Mouse (Mus musculus) C2C12 (cell line): ENCODE measurements around the gene Rph3al. TPM values are rescaled to one million over a fixed set of nuclear protein-coding genes. Genes with fewer than 3 reads are reported as not detected.
A peak's percentile ranks its signal among the peaks of the same experiment; 100 is the strongest.

Experiments used
- H3K27me3 ChIP-seq: one replicate; pipeline ENCODE4 v1.6.1; 2011; ENCODE audit not compliant: control insufficient read depth, insufficient read depth, insufficient read length
- H3K36me3 ChIP-seq: one replicate; pipeline ENCODE4 v1.6.1; 2011; ENCODE audit not compliant: control insufficient read depth, insufficient read depth
- H3K4me3 ChIP-seq: one replicate; pipeline ENCODE4 v1.5.1; 2011; ENCODE audit warnings: mild to moderate bottlenecking, control low read depth; ENCODE audit not compliant: poor library complexity, insufficient read depth, severe bottlenecking
- H3K79me2 ChIP-seq: one replicate; pipeline ENCODE4 v1.6.1; 2011; ENCODE audit not compliant: control insufficient read depth, insufficient read depth
- H3K79me3 ChIP-seq: one replicate; pipeline ENCODE4 v1.6.1; 2011; ENCODE audit warnings: low read depth, control low read depth
- H3ac ChIP-seq: one replicate; pipeline ENCODE3; 2011; ENCODE audit warnings: low read depth; ENCODE audit not compliant: control insufficient read depth, insufficient read length
- CEBPB ChIP-seq: IDR thresholded peaks from one replicate; pipeline ENCODE4 v1.6.1; 2011; ENCODE audit warnings: low read depth, mild to moderate bottlenecking, control low read depth, moderate library complexity
- CTCF ChIP-seq: IDR thresholded peaks from one replicate; pipeline ENCODE4 v1.5.1; 2011; ENCODE audit not compliant: control insufficient read depth, insufficient read depth, insufficient read length
- FOSL1 ChIP-seq: IDR thresholded peaks from one replicate; pipeline ENCODE4 v1.8.0; 2011; ENCODE audit warnings: mild to moderate bottlenecking, low read length; ENCODE audit not compliant: poor library complexity, insufficient read depth, severe bottlenecking
- MAX ChIP-seq: IDR thresholded peaks from one replicate; pipeline ENCODE4 v1.6.1; 2011; ENCODE audit warnings: mild to moderate bottlenecking, control low read depth
- MYOD1 ChIP-seq: IDR thresholded peaks from one replicate; pipeline ENCODE4 v1.6.1; 2011; ENCODE audit warnings: low read depth; ENCODE audit not compliant: control insufficient read depth, insufficient read length
- MYOG ChIP-seq: IDR thresholded peaks from one replicate; pipeline ENCODE4 v1.6.1; 2011; ENCODE audit not compliant: control insufficient read depth, insufficient read length; ENCODE audit errors: extremely low read depth
- USF1 ChIP-seq: IDR thresholded peaks from one replicate; pipeline ENCODE4 v1.6.1; 2011; ENCODE audit warnings: low read depth, mild to moderate bottlenecking, control low read depth, moderate library complexity
- polyA plus RNA-seq: library from polyadenylated mRNA; unstranded; fragments of >200 nt; fragmentation: generic; extraction: Trizol; gene quantifications from one replicate; pipeline ENCODE4 v1.2.1, GENCODE M21; 2012; ENCODE audit warnings: missing spikeins

Gene Rph3al
- polyA plus RNA-seq, 1 experiment = 0.11 TPM

- Histone ChIP-seq H3K79me2 (no peaks in the 10 kb centered on the region), H3K79me3 (no peaks in the 10 kb centered on the region), H3K27me3 (peaks cover 21% of the 10 kb centered on the region), H3K36me3 (no peaks in the 10 kb centered on the region), H3K4me3 (no peak overlapping the region), H3ac (no peak overlapping the region)
- TF ChIP-seq CTCF (no peak), FOSL1 (no peak), MYOD1 (no peak), MYOG (no peak), MAX (no peak), USF1 (no peak), CEBPB (no peak)
These were observed 80.4 kb downstream of the Rph3al start for GRCm38 (mm10) chr11:75857781-75858180.

DNA sequence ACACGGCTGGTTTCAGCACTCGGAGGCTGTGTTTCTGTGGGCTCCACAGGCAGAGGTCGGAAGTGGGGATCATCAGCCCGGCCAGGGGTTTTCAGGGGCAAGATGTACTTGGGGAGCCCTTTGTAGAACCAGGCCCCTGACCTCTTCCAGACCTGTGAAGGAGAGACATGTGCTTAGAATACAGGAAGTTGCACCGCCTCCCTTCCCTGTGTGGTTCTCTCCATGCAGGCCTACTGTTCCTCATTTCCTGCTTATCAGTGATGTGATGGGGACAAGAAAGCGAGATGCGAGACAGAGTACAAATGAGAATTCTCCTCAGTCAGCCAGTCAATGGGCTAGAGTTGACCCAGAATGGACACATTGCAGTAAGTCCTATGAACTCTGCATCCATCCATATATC is 83.9 kb downstream of the Rph3al start:
- Histone ChIP-seq H3ac (no peak overlapping the region), H3K4me3 (no peak overlapping the region), H3K79me3 (no peaks in the 10 kb centered on the region), H3K27me3 (peaks cover 21% of the 10 kb centered on the region), H3K36me3 (no peaks in the 10 kb centered on the region), H3K79me2 (no peaks in the 10 kb centered on the region)
- no peak for TF ChIP-seq MYOG
- TF ChIP-seq MAX = no peak
- no peak for TF ChIP-seq CTCF
- TF ChIP-seq MYOD1 = no peak
- no peak for TF ChIP-seq FOSL1
- TF ChIP-seq CEBPB = no peak
- no peak for TF ChIP-seq USF1

GRCm38 (mm10) chr11:75853067-75853636 is 85.1 kb downstream of the Rph3al start:
- no peaks in the 10 kb centered on the region for H3K36me3 ChIP-seq
- peaks cover 18% of the 10 kb centered on the region for H3K27me3 ChIP-seq
- no peak overlapping the region for H3ac ChIP-seq
- H3K4me3 ChIP-seq = no peak overlapping the region
- TF ChIP-seq USF1 = no peak
- peak; percentile 57 for TF ChIP-seq MYOD1
- H3K79me2 ChIP-seq = no peaks in the 10 kb centered on the region
- H3K79me3 ChIP-seq = no peaks in the 10 kb centered on the region

DNA sequence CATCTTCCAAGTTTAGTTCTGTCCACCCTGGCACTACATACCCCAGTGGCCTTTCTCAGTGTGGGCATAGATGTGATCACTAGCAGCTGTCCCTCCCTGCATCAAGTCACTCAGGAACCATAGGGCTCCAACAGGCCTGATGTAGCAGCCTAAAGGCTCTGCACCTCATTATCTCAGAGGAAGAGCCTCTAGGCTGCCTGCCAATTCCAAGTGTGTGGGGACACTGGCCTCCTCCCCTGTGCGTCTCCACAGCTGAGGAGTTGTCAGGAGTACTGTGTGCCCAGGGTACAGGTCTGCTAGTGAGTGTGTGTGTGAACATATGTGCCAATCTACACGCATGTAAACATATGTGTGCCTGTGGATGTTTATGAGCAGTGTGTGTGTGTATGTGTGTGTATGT is 85.7 kb downstream of the Rph3al start:
- no peaks in the 10 kb centered on the region for H3K79me3 ChIP-seq
- H3ac ChIP-seq = no peak overlapping the region
- H3K27me3 ChIP-seq = peaks cover 16% of the 10 kb centered on the region
- H3K36me3 ChIP-seq = no peaks in the 10 kb centered on the region
- TF ChIP-seq MAX = no peak
- TF ChIP-seq USF1 = no peak
- no peak for TF ChIP-seq CEBPB
- TF ChIP-seq FOSL1 = no peak
- TF ChIP-seq MYOD1 = no peak
- no peak for TF ChIP-seq CTCF
- no peak for TF ChIP-seq MYOG
- no peaks in the 10 kb centered on the region for H3K79me2 ChIP-seq
- H3K4me3 ChIP-seq = no peak overlapping the region

GRCm38 (mm10) chr11:75849552-75849951 is 88.7 kb downstream of the Rph3al start:
- no peaks in the 10 kb centered on the region for H3K36me3 ChIP-seq
- TF ChIP-seq MYOG = no peak
- no peak for TF ChIP-seq MYOD1
- TF ChIP-seq MAX = no peak
- TF ChIP-seq FOSL1 = no peak
- TF ChIP-seq CTCF = no peak
- no peak for TF ChIP-seq USF1
- TF ChIP-seq CEBPB = no peak
- no peaks in the 10 kb centered on the region for H3K79me3 ChIP-seq
- H3K4me3 ChIP-seq = no peak overlapping the region
- H3K27me3 ChIP-seq = peaks cover 12% of the 10 kb centered on the region
- H3K79me2 ChIP-seq = no peaks in the 10 kb centered on the region
- no peak overlapping the region for H3ac ChIP-seq

DNA sequence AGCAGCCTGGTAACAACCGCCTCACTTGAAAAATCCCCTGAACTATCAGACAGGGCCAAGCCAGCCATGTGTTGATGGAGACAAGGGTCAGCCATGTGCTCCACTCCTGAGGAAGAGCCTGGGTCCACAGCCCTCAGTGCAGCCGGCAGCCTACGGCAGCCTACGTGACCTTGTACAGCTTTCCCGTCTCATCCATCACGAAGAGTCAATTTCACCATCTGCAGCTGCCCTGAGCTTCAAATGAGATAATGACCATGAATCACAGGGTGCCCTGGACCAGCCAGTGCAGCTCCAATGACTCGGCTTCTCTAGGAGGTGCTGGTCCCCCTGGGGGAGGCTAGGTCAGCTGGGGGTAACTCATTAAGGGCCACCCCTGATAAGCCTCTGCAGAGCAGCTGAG is 91.6 kb downstream of the Rph3al start:
- Histone ChIP-seq H3K27me3 (peaks cover 22% of the 10 kb centered on the region), H3K79me2 (no peaks in the 10 kb centered on the region), H3K79me3 (no peaks in the 10 kb centered on the region), H3ac (no peak overlapping the region), H3K4me3 (no peak overlapping the region), H3K36me3 (no peaks in the 10 kb centered on the region)
- TF ChIP-seq CEBPB (no peak), CTCF (no peak), MYOD1 (peak; percentile 18)
